8 mouse cellular contexts compared by ENCODE assay signal in the genomic region with DNA sequence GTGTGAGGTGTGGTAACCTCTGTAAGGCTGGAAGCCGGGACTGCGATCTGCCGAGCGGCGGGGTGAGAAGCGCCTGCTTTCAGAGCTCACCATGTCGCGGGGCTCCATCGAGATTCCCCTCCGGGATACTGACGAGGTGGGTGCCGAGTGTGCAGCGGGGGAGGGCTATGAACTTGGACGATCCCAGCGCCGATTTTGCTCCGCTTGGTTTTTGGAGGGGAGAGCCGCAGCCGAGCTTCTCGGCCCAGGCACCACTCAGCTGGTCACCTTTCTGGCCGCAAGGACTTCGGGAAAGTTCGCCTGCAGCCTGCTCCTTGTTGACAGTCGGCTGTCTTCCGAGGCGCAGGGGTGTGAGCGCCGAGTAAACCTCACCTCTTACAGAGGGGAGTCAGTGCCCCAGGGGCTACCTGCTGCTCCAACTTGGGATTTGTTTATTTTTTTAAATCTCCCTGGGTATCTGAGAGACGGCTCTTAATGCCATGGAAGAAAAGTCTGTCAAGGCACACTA. TPM values are rescaled to one million over a fixed set of nuclear protein-coding genes. Genes with fewer than 3 reads are reported as not detected.
DNase-seq lines count a peak whose midpoint lies in the region; ATAC-seq lines count a peak whose summit lies in the region.

No protein-coding gene starts in this region.

- peaks cover 34% of the 10 kb centered on the region for H3K4me1 ChIP-seq in liver, embryonic 12.5 days

- peak; percentile 29; the same call in 1 of the 2 replicates for ATAC-seq in frontal cortex, adult (ENCODE audit: low TSS enrichment)
- peak; percentile 47; the same call in 1 of the 2 replicates for ATAC-seq in liver, embryonic 12.5 days

- no peaks in the 10 kb centered on the region for H3K9me3 ChIP-seq in liver, embryonic 12.5 days (replicated peaks)

- WGBS in liver, embryonic 12.5 days (ENCODE audit: insufficient replicate concordance) = 1% methylated on average over 29 of the region's 29 CpGs

- H3K9ac ChIP-seq in liver, embryonic 12.5 days = peak overlapping the region; percentile 80

- H3K4me3 ChIP-seq in liver, embryonic 12.5 days = peak overlapping the region; percentile 81

- H3K4me2 ChIP-seq in liver, embryonic 12.5 days = peak overlapping the region; percentile 77

- no peaks in the 10 kb centered on the region for H3K27me3 ChIP-seq in liver, embryonic 12.5 days (replicated peaks)

- peak overlapping the region; percentile 93 for H3K27ac ChIP-seq in liver, embryonic 12.5 days

- peaks cover 32% of the 10 kb centered on the region for H3K36me3 ChIP-seq in liver, embryonic 12.5 days

- no peak for DNase-seq in frontal cortex, postnatal 10 days (ENCODE audit: low spot score in 2 of 2)
- DNase-seq in urinary bladder, postnatal 14 days (ENCODE audit: low spot score) = peak; percentile 46
- DNase-seq in urinary bladder, adult 2 months (ENCODE audit: low spot score) = no peak
- DNase-seq in skeletal muscle tissue, adult 2 months (ENCODE audit: low read depth, low spot score) = peak; percentile 21
- DNase-seq in left cerebral cortex, adult 11 months (ENCODE audit: low spot score) = no peak
- no peak for DNase-seq in cerebellum, postnatal 14 days

RNA-seq across cellular contexts. Expression of a gene that starts 0.3 kb away (rescaled TPM):
- polyA plus RNA-seq in urinary bladder, adult 2 months (2012; rRNA removed) = 31.3 and 33.1 TPM in 2 replicates
- polyA plus RNA-seq in liver, embryonic 12.5 days (2016; fragmentation: Nextera tagmentation; extraction: Ambion mirVana) = 40.3 and 40.5 TPM in 2 replicates

RNA-seq across cellular contexts. Expression of a gene that starts 46.8 kb away (rescaled TPM):
- 109 and 197 TPM in 2 replicates for polyA plus RNA-seq in urinary bladder, adult 2 months (2012; rRNA removed)
- 14.7 and 14.9 TPM in 2 replicates for polyA plus RNA-seq in liver, embryonic 12.5 days (2016; fragmentation: Nextera tagmentation; extraction: Ambion mirVana)

RNA-seq across cellular contexts. Expression of a gene that starts 53.7 kb away (rescaled TPM):
- 383 and 397 TPM in 2 replicates for polyA plus RNA-seq in urinary bladder, adult 2 months (2012; rRNA removed)
- polyA plus RNA-seq in liver, embryonic 12.5 days (2016; fragmentation: Nextera tagmentation; extraction: Ambion mirVana) = 687 and 693 TPM in 2 replicates

Comparison
In these comparisons a context has a peak if more than half of its experiments do, and no peak if none do; other contexts are left out.
1. DNase-seq: peak in urinary bladder, postnatal 14 days (single experiment) and skeletal muscle tissue, adult 2 months (single experiment); none in frontal cortex, postnatal 10 days (0 of 2), urinary bladder, adult 2 months (single experiment), left cerebral cortex, adult 11 months (single experiment) and cerebellum, postnatal 14 days (0 of 2).